Mouse (Mus musculus): ENCODE results near the gene Hdac4. TPM values are rescaled to one million over a fixed set of nuclear protein-coding genes. Genes with fewer than 3 reads are reported as not detected.

Hdac4 gene
- 1 to 10 TPM; 1.0 to 5.4 TPM for polyA plus RNA-seq (2012; fragmentation: generic; extraction: Trizol)

DNA sequence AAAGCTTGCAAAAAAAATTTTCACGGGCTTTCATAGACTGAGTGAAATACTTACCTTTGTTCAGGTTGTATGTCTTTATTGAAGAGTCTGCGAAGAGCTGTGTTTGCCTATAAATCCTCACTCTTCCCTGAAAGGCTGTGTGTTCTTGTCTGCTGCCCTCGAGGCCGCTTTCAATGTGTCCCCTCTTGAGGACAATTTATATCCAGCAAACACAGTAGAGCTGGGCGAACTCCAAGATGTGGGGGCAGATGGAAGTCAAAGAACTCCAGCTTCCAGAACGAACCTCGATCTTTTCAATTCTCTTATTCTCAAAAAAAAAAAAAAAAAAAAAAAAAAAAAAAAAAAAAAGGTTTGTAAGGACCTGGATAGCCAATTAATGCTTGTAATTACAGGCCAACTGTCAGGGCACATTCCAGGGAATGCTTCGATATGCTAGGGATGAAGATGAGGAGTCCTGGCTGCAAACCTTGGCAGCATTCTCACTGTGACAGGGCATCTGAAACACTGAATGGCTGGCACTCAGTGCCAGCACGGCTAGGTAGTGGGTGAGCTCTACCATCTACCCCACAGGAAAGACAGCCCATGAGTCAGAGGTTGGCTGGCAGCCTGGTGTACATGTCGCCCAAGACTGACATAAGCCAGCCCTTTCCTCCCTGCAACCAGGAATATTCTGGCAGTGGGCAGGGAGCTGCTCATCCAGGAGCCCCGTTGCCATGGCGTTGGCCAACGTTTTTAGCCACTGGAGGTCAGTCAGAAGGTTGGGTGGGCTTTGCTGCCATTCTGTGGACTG lies at the start of gene Hdac4:
Gene Hdac4 (minus strand): TSS at position 340 of the 790 bp plus-strand sequence.

Data from C3H10T1/2 (cell line).